Mouse (Mus musculus) T-helper 1 cell (primary cell): ENCODE results near the gene Mcm9.
"Not testable (repeated sequence)": the region's sequence is repeated elsewhere in the genome, so short reads cannot be mapped to it uniquely, and the experiment has no call there.

Source experiments
- in situ Hi-C: fragments of 300-600 bp; cut with MboI, MseI; formaldehyde crosslinking; loops from one replicate; pipeline ENCODE4 v1.15.1; 2025; ENCODE audit warnings: high pct_unique_total_duplicates

Mcm9 gene

DNA sequence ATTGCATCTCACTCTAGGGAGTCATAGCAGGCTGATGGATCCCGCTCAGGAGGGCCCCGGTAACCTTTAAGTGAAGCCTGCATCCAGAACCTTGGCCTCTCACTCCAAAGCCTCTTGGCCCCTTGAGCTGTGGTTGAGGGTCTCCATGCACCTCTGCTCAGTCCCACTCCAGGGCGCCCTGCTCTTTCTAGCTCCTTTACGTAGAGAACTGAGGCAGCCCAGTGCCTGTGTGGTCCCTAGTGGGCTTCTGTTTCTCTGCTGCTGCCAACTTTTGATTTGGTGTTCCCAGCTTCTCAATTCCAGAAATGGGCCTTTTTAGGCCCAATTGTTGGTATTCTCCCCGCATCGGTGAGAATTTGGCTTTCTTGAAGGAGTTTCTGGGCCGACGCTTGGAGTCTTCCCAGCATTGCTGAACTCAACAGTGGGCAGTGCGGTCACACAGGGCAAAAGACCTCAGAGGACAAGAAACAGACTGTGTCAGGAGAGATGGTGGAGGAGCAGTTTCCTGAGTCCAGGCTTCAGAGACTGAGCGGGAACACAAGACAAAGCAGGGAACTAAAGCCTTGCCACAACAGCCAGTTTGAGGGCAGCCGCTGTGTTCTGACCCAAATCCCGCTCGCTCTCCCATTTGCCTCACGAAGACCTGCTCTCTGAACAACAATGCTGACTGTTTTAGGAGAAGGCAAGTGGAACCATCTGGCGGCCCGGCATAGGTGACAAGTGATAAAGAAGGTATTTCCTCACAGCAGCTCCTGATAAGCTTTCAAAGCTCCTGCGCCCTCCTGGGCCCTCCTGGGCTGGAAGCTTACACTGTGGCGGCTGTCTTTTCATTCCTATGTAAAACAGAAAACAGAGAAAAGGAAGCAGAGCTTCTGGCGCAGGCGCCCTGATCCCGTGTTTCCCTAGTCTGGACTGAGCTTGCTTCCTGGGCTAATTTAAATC lies 127.1 kb downstream of the Mcm9 start:
- in situ Hi-C loops: loop anchor here (10.0 kb wide), 1 partner anchor 158 kb away; no protein-coding TSS in a partner anchor

DNA sequence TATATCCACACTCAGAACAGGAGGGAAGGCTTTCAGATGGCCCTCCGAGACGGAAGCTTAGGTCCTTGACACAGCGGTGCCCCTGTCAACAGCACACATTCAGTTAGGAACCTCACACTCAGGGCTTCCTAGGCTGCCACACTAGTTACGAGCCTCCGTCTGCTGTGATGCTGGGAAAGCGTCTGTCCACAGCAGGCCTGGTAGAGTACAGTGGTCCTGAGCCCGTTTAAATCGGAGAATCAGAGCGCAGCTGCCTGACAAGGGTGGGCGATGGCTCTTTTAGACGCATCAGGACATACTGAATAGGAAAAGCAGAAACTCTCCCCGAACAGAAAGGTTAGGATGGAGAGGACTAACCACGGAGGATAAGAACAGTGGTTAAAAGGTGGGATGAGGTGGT lies 127.8 kb downstream of the Mcm9 start:
- in situ Hi-C loops: loop anchor here (10.0 kb wide), 1 partner anchor 158 kb away; no protein-coding TSS in a partner anchor

DNA sequence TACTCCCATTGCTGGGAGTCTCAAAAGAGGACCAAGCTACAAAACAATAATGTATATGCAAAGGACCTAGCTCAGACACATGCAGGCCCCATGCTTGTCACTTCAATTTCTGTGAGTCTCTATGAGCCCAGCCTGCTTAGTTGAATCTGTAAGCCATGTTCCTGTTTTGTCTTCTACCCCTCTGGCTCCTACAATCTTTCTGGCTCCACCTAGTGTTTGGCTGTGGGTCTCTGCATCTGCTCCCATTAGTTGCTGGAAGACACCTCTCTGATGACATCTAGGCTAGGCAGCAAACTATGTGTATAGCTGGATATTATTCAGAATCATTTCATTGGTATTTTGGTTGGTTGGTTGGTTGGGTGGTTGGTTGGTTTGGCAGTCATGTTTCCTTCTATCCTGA lies 130.7 kb downstream of the Mcm9 start:
- in situ Hi-C loops: no loop called here

DNA sequence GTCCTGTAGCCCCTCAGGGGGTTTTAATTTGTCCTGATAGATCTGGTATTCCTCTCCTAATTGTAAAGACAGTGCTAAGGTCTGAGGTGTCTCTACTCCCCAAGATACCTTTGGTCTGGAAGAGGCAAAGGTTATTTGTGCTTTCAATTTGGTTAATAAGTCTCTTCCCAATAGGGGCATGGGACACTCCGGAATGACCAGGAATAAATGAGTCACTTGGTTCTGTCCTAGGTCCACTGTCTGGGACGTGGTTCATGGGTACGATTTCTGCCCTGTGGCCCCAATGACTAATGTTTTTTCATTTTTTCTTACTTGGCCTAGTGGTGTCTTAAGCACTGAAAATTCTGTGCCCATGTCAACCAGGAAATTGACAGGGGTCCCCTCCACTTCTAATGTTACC lies 134.9 kb downstream of the Mcm9 start:
- in situ Hi-C loops: not testable (repeated sequence)

DNA sequence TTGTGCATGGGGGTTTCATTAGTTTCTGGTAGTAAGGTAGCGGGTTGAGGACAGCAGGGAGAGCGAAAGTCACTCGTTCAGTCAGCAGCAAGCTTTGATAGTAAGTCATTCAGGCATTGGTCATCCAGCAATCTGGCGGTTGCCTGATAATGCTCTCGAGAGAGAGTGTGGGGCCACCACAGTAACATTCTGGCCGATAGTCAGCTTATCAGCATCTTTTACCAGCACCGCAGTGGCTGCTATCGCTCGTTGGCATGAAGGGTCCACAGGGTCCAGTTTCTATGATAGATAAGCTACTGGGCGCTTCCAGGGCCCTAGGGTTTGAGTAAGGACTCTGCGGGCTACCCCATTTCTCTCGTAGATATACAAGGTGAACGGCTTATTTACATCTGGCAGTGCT lies 136.3 kb downstream of the Mcm9 start:
- in situ Hi-C loops: no loop called here
